Mouse (Mus musculus) retina, postnatal 1 day (tissue): ENCODE data around the gene B4galt3.
"Not testable (repeated sequence)": the region's sequence is repeated elsewhere in the genome, so short reads cannot be mapped to it uniquely, and the experiment has no call there.

Experiments used
- DNase-seq: peaks from one replicate; pipeline ENCODE4 v3.0.0-alpha.2; 2012

B4galt3 gene

GRCm38 (mm10) chr1:171286517-171286916 lies 16.4 kb downstream of the B4galt3 start:
- no peak for DNase-seq

DNA sequence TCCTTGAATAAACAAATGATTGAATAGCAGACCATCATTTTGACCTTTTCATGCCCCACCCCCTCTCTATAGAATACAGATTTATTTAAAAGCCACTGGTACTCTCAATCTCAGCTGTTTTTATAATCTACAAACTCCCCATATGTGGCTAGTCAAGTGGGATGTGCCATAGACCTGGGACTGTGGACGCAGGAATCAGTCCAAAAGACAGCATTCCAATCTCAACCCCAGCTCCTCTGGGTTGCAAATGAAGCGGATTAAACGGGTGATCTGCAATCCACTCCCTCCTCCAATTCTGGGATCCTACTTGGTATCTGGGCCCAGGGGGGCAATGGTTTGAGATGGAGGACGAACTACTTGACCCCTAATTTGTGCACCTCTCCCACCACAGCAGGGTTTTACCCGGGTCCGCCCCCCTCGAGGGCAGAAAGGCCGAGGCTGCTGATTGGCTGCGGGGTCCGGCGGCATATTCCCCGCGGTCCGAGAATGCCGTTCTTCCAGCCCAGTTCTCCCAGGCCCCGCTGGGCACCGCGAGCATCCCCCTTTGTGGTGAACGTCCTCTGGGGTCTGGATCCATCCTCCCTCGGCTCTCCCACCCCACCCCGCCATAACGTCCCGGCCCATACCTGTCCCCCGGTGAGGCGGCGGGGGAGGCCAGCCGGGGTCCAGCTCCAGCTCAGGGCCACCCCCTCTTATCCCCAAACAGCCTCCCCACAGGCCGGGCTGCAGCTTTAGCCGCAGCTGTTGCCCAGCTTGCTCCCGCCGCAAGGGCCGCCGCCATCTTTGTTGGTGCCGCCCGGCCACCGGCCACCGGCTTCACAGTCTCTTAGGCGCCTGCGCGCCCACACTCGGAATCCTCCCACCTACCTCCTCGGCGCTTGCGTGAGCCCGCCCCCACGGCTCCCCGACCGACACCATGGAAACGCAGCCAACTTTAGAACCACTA lies 17.3 kb downstream of the B4galt3 start, which contains the start of gene Usp21:
Gene Usp21 (minus strand): TSS at position 856 of the 946 bp plus-strand sequence.
- DNase-seq = peak; percentile 96

- DNase-seq = no peak
Observed at GRCm38 (mm10) chr1:171288328-171288727, 18.2 kb downstream of the B4galt3 start.

GRCm38 (mm10) chr1:171293351-171293750 lies 23.2 kb downstream of the B4galt3 start:
- DNase-seq = no peak

GRCm38 (mm10) chr1:171293906-171294297 lies 23.8 kb downstream of the B4galt3 start:
- no peak for DNase-seq

- DNase-seq = peak; percentile 95
Observed at GRCm38 (mm10) chr1:171294298-171295062, 24.4 kb downstream of the B4galt3 start, which contains the start of gene Ufc1. Ufc1 (minus strand) TSS chr1:171295024.

DNA sequence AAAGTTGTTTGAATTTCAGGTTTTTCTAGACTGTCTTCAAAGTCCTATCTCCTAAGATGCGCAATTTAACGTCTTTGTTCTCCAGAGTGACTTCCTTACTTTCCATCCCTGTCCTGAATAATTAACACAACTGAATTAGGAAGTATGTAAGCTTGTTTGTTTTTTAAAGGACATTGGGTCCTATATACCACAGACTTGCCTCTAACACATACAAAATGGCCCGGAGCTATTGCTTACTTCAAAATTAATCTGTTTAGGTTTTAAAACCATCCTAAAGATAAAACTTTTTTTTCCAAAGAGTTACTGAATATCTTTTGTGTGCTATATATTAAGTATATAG lies 24.9 kb downstream of the B4galt3 start:
- no peak for DNase-seq

DNA sequence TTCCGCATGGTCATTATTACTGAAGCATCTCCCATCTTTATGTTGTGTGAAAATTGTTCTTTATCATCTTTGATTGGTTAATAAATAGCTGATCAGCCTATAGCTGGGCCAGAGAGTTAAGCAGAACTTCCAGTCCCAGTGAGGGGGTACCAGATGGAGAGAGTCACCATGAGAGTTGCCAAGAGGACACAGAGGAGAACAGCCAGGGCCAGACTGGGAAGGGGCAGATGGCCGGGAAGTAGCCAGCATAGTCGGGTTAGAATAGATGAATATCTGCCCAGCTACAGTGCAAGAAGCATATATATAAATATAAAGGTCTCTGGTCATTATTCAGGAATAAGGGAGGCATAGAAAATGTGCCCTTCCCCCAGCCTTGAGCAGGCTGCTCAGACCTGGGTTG lies 28.1 kb downstream of the B4galt3 start:
- DNase-seq = no peak

DNA sequence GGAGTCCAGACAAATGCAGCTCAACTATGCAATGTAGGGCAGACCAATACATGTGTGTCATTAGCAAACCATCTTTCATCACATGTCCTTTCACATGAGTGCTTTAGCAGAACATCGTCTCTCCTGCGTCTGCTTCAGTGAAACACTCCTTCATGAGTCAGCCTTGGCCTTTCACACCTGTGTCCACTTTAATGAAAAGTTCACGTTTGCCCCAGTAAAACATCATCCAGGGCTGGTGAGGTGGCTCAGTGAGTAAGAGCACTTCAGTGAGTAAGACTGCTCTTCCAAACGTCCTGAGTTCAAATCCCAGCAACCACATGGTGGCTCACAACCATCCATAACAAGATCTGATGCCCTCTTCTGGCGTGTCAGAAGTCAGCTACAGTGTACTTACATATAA lies 36.0 kb downstream of the B4galt3 start:
- not testable (repeated sequence) for DNase-seq

DNA sequence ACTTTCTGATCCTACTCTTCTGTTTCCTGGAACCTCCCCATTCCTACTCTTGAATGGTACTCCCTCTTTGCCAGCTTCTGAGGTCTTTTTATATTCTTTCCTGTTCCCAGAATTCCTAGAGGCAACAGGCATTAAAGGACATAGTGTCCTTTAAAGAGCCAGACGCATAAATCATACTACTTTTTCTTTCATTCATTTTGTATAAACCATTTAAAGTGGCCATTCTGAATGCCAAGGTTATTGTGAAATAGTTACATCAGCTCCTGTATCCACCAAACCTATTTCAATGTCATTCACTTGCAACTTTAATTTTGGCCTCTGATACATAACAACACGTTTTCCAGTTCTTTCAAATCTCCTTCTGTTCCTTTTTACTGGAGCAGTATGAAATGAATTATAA lies 39.2 kb downstream of the B4galt3 start:
- DNase-seq = no peak

DNA sequence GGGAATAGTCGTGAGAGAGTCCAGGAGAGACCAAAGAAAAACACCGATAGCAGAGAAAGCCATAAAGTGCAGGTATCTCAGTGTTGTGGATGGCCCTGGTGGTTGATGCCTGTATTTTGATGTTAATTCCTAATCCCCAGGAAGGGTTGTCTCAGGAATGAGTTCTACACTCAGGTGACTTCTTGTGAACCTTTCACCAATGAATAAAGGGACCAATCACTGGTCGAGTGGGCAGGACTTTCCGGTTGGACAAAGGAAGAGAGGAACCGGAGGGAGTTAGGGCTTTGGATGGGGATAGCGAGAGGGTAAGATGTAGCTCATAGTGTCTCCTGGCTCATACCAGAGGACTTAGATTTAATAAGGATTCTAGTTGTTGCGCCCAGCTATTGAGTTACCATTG lies 49.6 kb downstream of the B4galt3 start:
- no peak for DNase-seq

GRCm38 (mm10) chr1:171320151-171320550 lies 50.0 kb downstream of the B4galt3 start:
- no peak for DNase-seq

DNA sequence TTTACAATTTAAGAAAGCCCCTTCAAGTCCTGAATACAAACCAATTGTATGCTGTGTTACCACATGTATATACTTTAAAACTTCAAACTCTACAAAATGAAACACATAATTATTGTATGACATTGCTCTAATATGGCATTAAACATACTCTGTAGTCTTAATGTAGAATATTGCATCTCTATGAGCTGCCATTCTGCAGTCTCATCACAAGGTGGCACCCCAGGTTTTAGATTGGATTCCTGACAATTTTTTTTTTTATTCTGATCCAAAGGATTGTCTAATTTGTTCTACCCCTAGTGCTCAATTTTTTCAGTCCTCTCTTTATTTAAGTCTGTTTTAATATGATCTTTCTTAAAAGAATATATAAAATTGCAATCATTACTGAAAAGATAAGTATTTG lies 51.3 kb downstream of the B4galt3 start:
- DNase-seq = peak; percentile 46

GRCm38 (mm10) chr1:171322012-171322411 lies 51.9 kb downstream of the B4galt3 start:
- DNase-seq = no peak

- DNase-seq = no peak
Observed at GRCm38 (mm10) chr1:171325571-171325970, 55.4 kb downstream of the B4galt3 start.
